In genomic region chr7:28587644-28588043, GRCm38 (mm10) we compare ENCODE assay signal across 13 mouse cellular contexts. TPM values are rescaled to one million over a fixed set of nuclear protein-coding genes. Genes with fewer than 3 reads are reported as not detected.
DNase-seq lines count a peak whose midpoint lies in the region; ATAC-seq and TF ChIP-seq lines count a peak whose summit lies in the region.
"Had no signal": no experiment of that assay in that cellular context is flagged by ENCODE, and none has a peak within 500 bp of the region (broad histone marks: within the 10 kb centered on the region; RNA-seq: fewer than 3 reads in every experiment).

No protein-coding gene starts in this region.

- no peaks in the 10 kb centered on the region for H3K9me3 ChIP-seq in forebrain, embryonic 14.5 days (replicated peaks; ENCODE audit: control insufficient read depth, low read length)
- H3K9me3 ChIP-seq in forebrain, embryonic 12.5 days = no peaks in the 10 kb centered on the region
- H3K9me3 ChIP-seq in lung, embryonic 15.5 days = no peaks in the 10 kb centered on the region
- no peaks in the 10 kb centered on the region for H3K9me3 ChIP-seq in kidney, postnatal 0 days (replicated peaks; ENCODE audit: low read length)
- no peaks in the 10 kb centered on the region for H3K9me3 ChIP-seq in stomach, embryonic 16.5 days (replicated peaks; ENCODE audit: control insufficient read depth, low read length)

- no peaks in the 10 kb centered on the region for H3K27me3 ChIP-seq in forebrain, embryonic 14.5 days (replicated peaks; ENCODE audit: control insufficient read depth, insufficient read depth, low read length)
- H3K27me3 ChIP-seq in forebrain, embryonic 12.5 days = no peaks in the 10 kb centered on the region
- no peaks in the 10 kb centered on the region for H3K27me3 ChIP-seq in lung, embryonic 15.5 days
- H3K27me3 ChIP-seq in kidney, postnatal 0 days (ENCODE audit: insufficient read depth, low read length) = no peaks in the 10 kb centered on the region
- no peaks in the 10 kb centered on the region for H3K27me3 ChIP-seq in stomach, embryonic 16.5 days (ENCODE audit: control insufficient read depth, insufficient read depth, low read length)

- H3K4me1 ChIP-seq in forebrain, embryonic 14.5 days (ENCODE audit: control insufficient read depth, insufficient read depth, low read length) = peaks cover 9% of the 10 kb centered on the region
- H3K4me1 ChIP-seq in forebrain, embryonic 12.5 days = peaks cover 42% of the 10 kb centered on the region
- peaks cover 87% of the 10 kb centered on the region for H3K4me1 ChIP-seq in lung, embryonic 15.5 days
- H3K4me1 ChIP-seq in kidney, postnatal 0 days (replicated peaks; ENCODE audit: insufficient read depth, low read length) = peaks cover 58% of the 10 kb centered on the region
- H3K4me1 ChIP-seq in stomach, embryonic 16.5 days (ENCODE audit: control insufficient read depth, insufficient read depth, low read length) = peaks cover 64% of the 10 kb centered on the region

- peak overlapping the region; percentile 32; the same call in 1 of the 2 replicates for H3K9ac ChIP-seq in forebrain, embryonic 14.5 days (ENCODE audit: low read length)
- H3K9ac ChIP-seq in forebrain, embryonic 12.5 days = no peak overlapping the region
- no peak overlapping the region for H3K9ac ChIP-seq in lung, embryonic 15.5 days
- H3K9ac ChIP-seq in kidney, postnatal 0 days (ENCODE audit: low read depth, low read length) = 0 out of 2 replicates have a peak overlapping the region, but pooled peaks have one; percentile 32
- peak overlapping the region; percentile 4; the same call in 1 of the 2 replicates for H3K9ac ChIP-seq in stomach, embryonic 16.5 days (ENCODE audit: low read length)

- no peak overlapping the region for H3K4me3 ChIP-seq in forebrain, embryonic 14.5 days (ENCODE audit: low read depth, low read length)
- no peak overlapping the region for H3K4me3 ChIP-seq in forebrain, embryonic 12.5 days (replicated peaks)
- H3K4me3 ChIP-seq in lung, embryonic 15.5 days = no peak overlapping the region
- H3K4me3 ChIP-seq in kidney, postnatal 0 days (replicated peaks; ENCODE audit: low read depth, low read length) = no peak overlapping the region
- H3K4me3 ChIP-seq in stomach, embryonic 16.5 days (replicated peaks; ENCODE audit: low read length) = no peak overlapping the region

- no peak overlapping the region for H3K27ac ChIP-seq in forebrain, embryonic 14.5 days (ENCODE audit: low read depth, low read length)
- no peak overlapping the region for H3K27ac ChIP-seq in forebrain, embryonic 12.5 days
- H3K27ac ChIP-seq in lung, embryonic 15.5 days = peak overlapping the region; percentile 56
- H3K27ac ChIP-seq in kidney, postnatal 0 days = peak overlapping the region; percentile 74
- H3K27ac ChIP-seq in stomach, embryonic 16.5 days (ENCODE audit: low read length) = peak overlapping the region; percentile 34; the same call in 1 of the 2 replicates
- H3K27ac ChIP-seq: hindbrain, postnatal 0 days had no signal

- H3K36me3 ChIP-seq in forebrain, embryonic 14.5 days (ENCODE audit: control insufficient read depth, insufficient read depth, low read length) = no peaks in the 10 kb centered on the region
- no peaks in the 10 kb centered on the region for H3K36me3 ChIP-seq in forebrain, embryonic 12.5 days (replicated peaks)
- no peaks in the 10 kb centered on the region for H3K36me3 ChIP-seq in lung, embryonic 15.5 days
- no peaks in the 10 kb centered on the region for H3K36me3 ChIP-seq in kidney, postnatal 0 days (ENCODE audit: insufficient read depth, low read length)
- H3K36me3 ChIP-seq in stomach, embryonic 16.5 days (ENCODE audit: control insufficient read depth, insufficient read depth, low read length) = no peaks in the 10 kb centered on the region

- no peak for DNase-seq in forebrain, embryonic 14.5 days (ENCODE audit: low spot score)
- DNase-seq in lung, postnatal 36 days = no peak
- peak; percentile 68 for DNase-seq in kidney, postnatal 0 days (ENCODE audit: low spot score)
- DNase-seq in frontal cortex, postnatal 36 days (ENCODE audit: low spot score in 2 of 2) = no peak
- DNase-seq: B cell, adult 2 months; cerebellum, adult 18-20 months; thymus, postnatal 4 days had no signal

- no peak overlapping the region for H3K4me2 ChIP-seq in forebrain, embryonic 14.5 days (ENCODE audit: low read length)
- H3K4me2 ChIP-seq in forebrain, embryonic 12.5 days = no peak overlapping the region
- H3K4me2 ChIP-seq in lung, embryonic 15.5 days = no peak overlapping the region; the same call in 1 of the 2 replicates
- no peak overlapping the region for H3K4me2 ChIP-seq in kidney, postnatal 0 days (ENCODE audit: low read length)
- no peak overlapping the region for H3K4me2 ChIP-seq in stomach, embryonic 16.5 days (ENCODE audit: low read depth, low read length)

- no peak for ATAC-seq in forebrain, embryonic 14.5 days
- ATAC-seq in forebrain, embryonic 12.5 days (ENCODE audit: low FRiP score) = no peak
- peak; percentile 31; the same call in 1 of the 2 replicates for ATAC-seq in lung, embryonic 15.5 days (ENCODE audit: borderline replicate concordance, extremely low read depth, low FRiP score, low TSS enrichment)
- ATAC-seq in kidney, postnatal 0 days (replicated peaks; ENCODE audit: low FRiP score, low read depth) = peak; percentile 80
- ATAC-seq in stomach, embryonic 16.5 days (ENCODE audit: insufficient read depth, low FRiP score) = no peak
- no peak for ATAC-seq in megakaryocyte progenitor cell, adult 5-6 weeks (replicated peaks; ENCODE audit: poor library complexity)
- ATAC-seq: hindbrain, postnatal 0 days had no signal

- TF ChIP-seq CTCF in kidney, postnatal 0 days (IDR thresholded peaks at IDR 0.05; ENCODE audit: low read depth) = no peak

RNA-seq across cellular contexts. Expression of gene Samd4b, which starts 10.3 kb away (rescaled TPM):
- polyA plus RNA-seq in forebrain, embryonic 14.5 days (2014; fragmentation: Nextera tagmentation; extraction: Ambion mirVana) = 20.1 and 24.1 TPM in 2 replicates
- 35.6 and 37.6 TPM in 2 replicates for polyA plus RNA-seq in forebrain, embryonic 12.5 days (2016; fragmentation: Nextera tagmentation; extraction: Ambion mirVana)
- 21.3 and 21.6 TPM in 2 replicates for polyA plus RNA-seq in lung, embryonic 15.5 days (2015; fragmentation: Nextera tagmentation; extraction: Ambion mirVana)
- polyA plus RNA-seq in kidney, postnatal 0 days (2015; fragmentation: Nextera tagmentation; extraction: Ambion mirVana) = 18.4 and 19.5 TPM in 2 replicates
- 10.9 and 11.2 TPM in 2 replicates for polyA plus RNA-seq in stomach, embryonic 16.5 days (2015; fragmentation: Nextera tagmentation; extraction: Ambion mirVana)
- 20.7 TPM in 2 replicates for total RNA-seq in megakaryocyte progenitor cell, adult 5-6 weeks (2015)
- total RNA-seq in megakaryocyte progenitor cell, adult 5-6 weeks (2017) = 2.7 and 4.3 TPM in 2 replicates

RNA-seq across cellular contexts. Expression of gene Pak4, which starts 10.3 kb away (rescaled TPM):
- 12.6 and 16.0 TPM in 2 replicates for polyA plus RNA-seq in forebrain, embryonic 14.5 days (2014; fragmentation: Nextera tagmentation; extraction: Ambion mirVana)
- 41.0 and 43.9 TPM in 2 replicates for polyA plus RNA-seq in forebrain, embryonic 12.5 days (2016; fragmentation: Nextera tagmentation; extraction: Ambion mirVana)
- 55.4 and 60.8 TPM in 2 replicates for polyA plus RNA-seq in lung, embryonic 15.5 days (2015; fragmentation: Nextera tagmentation; extraction: Ambion mirVana)
- polyA plus RNA-seq in kidney, postnatal 0 days (2015; fragmentation: Nextera tagmentation; extraction: Ambion mirVana) = 33.5 and 36.6 TPM in 2 replicates
- polyA plus RNA-seq in stomach, embryonic 16.5 days (2015; fragmentation: Nextera tagmentation; extraction: Ambion mirVana) = 54.8 and 64.4 TPM in 2 replicates
- total RNA-seq in megakaryocyte progenitor cell, adult 5-6 weeks (2015) = 5.6 and 6.4 TPM in 2 replicates
- 3.3 and 3.9 TPM in 2 replicates for total RNA-seq in megakaryocyte progenitor cell, adult 5-6 weeks (2017)

RNA-seq across cellular contexts. Expression of gene Nccrp1, which starts 40.6 kb away (rescaled TPM):
- not detected in 2 replicates for polyA plus RNA-seq in forebrain, embryonic 14.5 days (2014; fragmentation: Nextera tagmentation; extraction: Ambion mirVana)
- polyA plus RNA-seq in forebrain, embryonic 12.5 days (2016; fragmentation: Nextera tagmentation; extraction: Ambion mirVana) = not detected in 2 replicates
- not detected in 2 replicates for polyA plus RNA-seq in lung, embryonic 15.5 days (2015; fragmentation: Nextera tagmentation; extraction: Ambion mirVana)
- 5.5 and 7.3 TPM in 2 replicates for polyA plus RNA-seq in kidney, postnatal 0 days (2015; fragmentation: Nextera tagmentation; extraction: Ambion mirVana)
- 19.7 and 34.8 TPM in 2 replicates for polyA plus RNA-seq in stomach, embryonic 16.5 days (2015; fragmentation: Nextera tagmentation; extraction: Ambion mirVana)
- not detected in 2 replicates for total RNA-seq in megakaryocyte progenitor cell, adult 5-6 weeks (2015)
- total RNA-seq in megakaryocyte progenitor cell, adult 5-6 weeks (2017) = not detected in 2 replicates
- total RNA-seq: hindbrain, postnatal 0 days had no signal
- polyA plus RNA-seq: liver, embryonic 16.5 days had no signal

RNA-seq across cellular contexts. Expression of gene Acp7, which starts 43.5 kb away (rescaled TPM):
- not detected in 2 replicates for polyA plus RNA-seq in forebrain, embryonic 14.5 days (2014; fragmentation: Nextera tagmentation; extraction: Ambion mirVana)
- not detected in 2 replicates for polyA plus RNA-seq in forebrain, embryonic 12.5 days (2016; fragmentation: Nextera tagmentation; extraction: Ambion mirVana)
- not detected in 2 replicates for polyA plus RNA-seq in lung, embryonic 15.5 days (2015; fragmentation: Nextera tagmentation; extraction: Ambion mirVana)
- not detected in 2 replicates for polyA plus RNA-seq in kidney, postnatal 0 days (2015; fragmentation: Nextera tagmentation; extraction: Ambion mirVana)
- polyA plus RNA-seq in stomach, embryonic 16.5 days (2015; fragmentation: Nextera tagmentation; extraction: Ambion mirVana) = 0.16 TPM in 1 of 2 replicates, not detected in the other
- not detected in 2 replicates for total RNA-seq in megakaryocyte progenitor cell, adult 5-6 weeks (2015)
- total RNA-seq in megakaryocyte progenitor cell, adult 5-6 weeks (2017) = not detected in 2 replicates
- polyA plus RNA-seq: liver, embryonic 16.5 days had no signal

RNA-seq across cellular contexts. Expression of gene Sycn, which starts 47.0 kb away (rescaled TPM):
- polyA plus RNA-seq in forebrain, embryonic 14.5 days (2014; fragmentation: Nextera tagmentation; extraction: Ambion mirVana) = not detected in 2 replicates
- not detected in 2 replicates for polyA plus RNA-seq in forebrain, embryonic 12.5 days (2016; fragmentation: Nextera tagmentation; extraction: Ambion mirVana)
- polyA plus RNA-seq in lung, embryonic 15.5 days (2015; fragmentation: Nextera tagmentation; extraction: Ambion mirVana) = 0.53 TPM in 1 of 2 replicates, not detected in the other
- polyA plus RNA-seq in kidney, postnatal 0 days (2015; fragmentation: Nextera tagmentation; extraction: Ambion mirVana) = 0.27 and 0.45 TPM in 2 replicates
- 124 and 215 TPM in 2 replicates for polyA plus RNA-seq in stomach, embryonic 16.5 days (2015; fragmentation: Nextera tagmentation; extraction: Ambion mirVana)
- total RNA-seq in megakaryocyte progenitor cell, adult 5-6 weeks (2015) = not detected in 2 replicates
- total RNA-seq in megakaryocyte progenitor cell, adult 5-6 weeks (2017) = not detected in 2 replicates
- total RNA-seq: hindbrain, postnatal 0 days had no signal
- polyA plus RNA-seq: hindbrain, postnatal 0 days had no signal

Comparison
In these comparisons a context has a peak if more than half of its experiments do, and no peak if none do; other contexts are left out.
1. H3K9ac ChIP-seq: peak in forebrain, embryonic 14.5 days (single experiment), kidney, postnatal 0 days (single experiment) and stomach, embryonic 16.5 days (single experiment); none in forebrain, embryonic 12.5 days (single experiment) and lung, embryonic 15.5 days (single experiment).
2. ATAC-seq: peak in lung, embryonic 15.5 days (single experiment) and kidney, postnatal 0 days (single experiment); none in forebrain, embryonic 14.5 days (single experiment), forebrain, embryonic 12.5 days (single experiment), stomach, embryonic 16.5 days (single experiment) and megakaryocyte progenitor cell, adult 5-6 weeks (single experiment).
3. H3K27ac ChIP-seq: peak in lung, embryonic 15.5 days (single experiment), kidney, postnatal 0 days (single experiment) and stomach, embryonic 16.5 days (single experiment); none in forebrain, embryonic 14.5 days (single experiment) and forebrain, embryonic 12.5 days (single experiment).